Mouse (Mus musculus): ENCODE results near the gene Gm6685. TPM values are rescaled to one million over a fixed set of nuclear protein-coding genes. Genes with fewer than 3 reads are reported as not detected.

Gm6685 gene
- polyA plus RNA-seq, 1 experiment from 2014 or later: not detected

DNA sequence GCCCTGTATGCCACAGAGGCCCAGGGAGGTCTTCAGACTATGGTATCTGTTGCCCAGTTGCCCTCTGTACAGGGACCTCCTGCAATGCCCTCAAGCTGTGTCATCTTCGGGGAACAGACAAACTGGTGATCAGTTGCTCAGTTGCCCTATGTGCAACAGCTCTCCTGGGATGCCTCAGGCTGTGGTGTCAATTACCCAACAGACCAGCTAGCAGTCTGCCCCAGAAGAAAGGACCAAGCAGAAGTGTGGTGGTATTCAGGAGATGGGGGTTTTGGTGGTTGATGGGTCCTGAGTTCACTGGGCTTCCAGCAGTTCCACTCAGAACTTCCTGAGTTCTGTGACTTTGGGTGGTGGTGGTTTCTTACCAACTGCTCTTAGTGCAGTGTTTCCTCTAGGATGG lies 11.8 kb downstream of the Gm6685 start:
- Histone ChIP-seq H3K36me3 (ENCODE audit: control insufficient read depth, insufficient read depth, low read length) (no peaks in the 10 kb centered on the region), H3K9me3 (ENCODE audit: control insufficient read depth, low read length) (0 out of 2 replicates have a peak, but pooled peaks cover 4% of the 10 kb centered on the region), H3K4me2 (ENCODE audit: low read depth, low read length) (no peak overlapping the region), H3K9ac (ENCODE audit: low read depth, low read length) (no peak overlapping the region), H3K4me1 (ENCODE audit: control insufficient read depth, insufficient read depth, low read length) (no peaks in the 10 kb centered on the region), H3K4me3 (ENCODE audit: low read depth, low read length) (no peak overlapping the region), H3K27me3 (replicated peaks; ENCODE audit: control insufficient read depth, insufficient read depth, low read length) (no peaks in the 10 kb centered on the region), H3K27ac (replicated peaks; ENCODE audit: low read depth, low read length) (no peak overlapping the region)
- WGBS: 79% methylated on average over 1 of the region's 1 CpGs
- ATAC-seq (ENCODE audit: low read depth): no peak
- no peak for DNase-seq (ENCODE audit: low spot score)

DNA sequence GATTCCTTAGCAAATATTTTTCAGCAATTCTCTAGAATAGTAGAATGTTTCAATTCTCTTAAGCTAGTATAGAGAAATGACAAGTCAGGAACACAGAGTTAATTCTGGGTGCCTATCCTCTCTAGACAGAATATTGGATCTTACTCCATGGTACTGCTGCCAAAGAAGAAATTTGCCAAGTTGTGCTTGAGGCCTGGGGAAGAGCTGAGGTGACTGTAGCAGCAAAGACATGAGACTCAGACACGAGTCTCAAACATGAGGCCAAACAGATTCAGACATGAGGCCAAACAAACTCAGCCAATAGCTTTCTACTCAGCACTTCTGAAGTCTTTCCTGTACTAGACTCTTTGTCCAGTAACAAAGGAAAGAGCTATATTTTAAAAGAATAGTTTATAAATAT lies 26.3 kb downstream of the Gm6685 start:
- H3K9ac ChIP-seq (ENCODE audit: low read depth, low read length): no peak overlapping the region
- WGBS: 67% methylated on average over 1 of the region's 1 CpGs
- no peaks in the 10 kb centered on the region for H3K27me3 ChIP-seq (replicated peaks; ENCODE audit: control insufficient read depth, insufficient read depth, low read length)
- H3K4me3 ChIP-seq (ENCODE audit: low read depth, low read length): no peak overlapping the region
- no peak overlapping the region for H3K4me2 ChIP-seq (ENCODE audit: low read depth, low read length)
- no peak overlapping the region for H3K27ac ChIP-seq (replicated peaks; ENCODE audit: low read depth, low read length)
- no peaks in the 10 kb centered on the region for H3K36me3 ChIP-seq (ENCODE audit: control insufficient read depth, insufficient read depth, low read length)
- no peaks in the 10 kb centered on the region for H3K4me1 ChIP-seq (ENCODE audit: control insufficient read depth, insufficient read depth, low read length)
- DNase-seq (ENCODE audit: low spot score) (no peak), ATAC-seq (ENCODE audit: low read depth) (no peak)
- H3K9me3 ChIP-seq (ENCODE audit: control insufficient read depth, low read length): no peaks in the 10 kb centered on the region

DNA sequence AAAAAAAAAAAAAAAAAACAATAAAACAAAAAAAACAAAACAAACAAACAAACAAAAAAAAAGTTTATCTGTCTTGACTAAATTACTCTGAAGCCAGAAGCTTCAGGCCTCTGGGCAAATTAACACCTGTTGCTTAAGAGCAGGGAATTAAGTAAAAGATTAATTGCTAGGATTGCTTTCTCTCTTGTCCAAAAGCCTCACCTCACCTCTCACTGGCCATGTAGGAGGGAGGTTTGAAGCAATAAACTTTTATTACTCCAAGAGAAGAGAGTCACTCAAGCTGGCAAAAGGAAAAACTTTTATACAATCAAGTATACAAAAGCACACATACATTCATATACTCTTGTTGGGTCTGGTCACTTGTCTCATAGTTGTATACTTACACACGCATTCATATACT lies 31.9 kb downstream of the Gm6685 start:
- Histone ChIP-seq H3K27me3 (replicated peaks; ENCODE audit: control insufficient read depth, insufficient read depth, low read length) (no peaks in the 10 kb centered on the region), H3K27ac (replicated peaks; ENCODE audit: low read depth, low read length) (no peak overlapping the region), H3K9ac (ENCODE audit: low read depth, low read length) (no peak overlapping the region), H3K4me2 (ENCODE audit: low read depth, low read length) (no peak overlapping the region), H3K4me3 (ENCODE audit: low read depth, low read length) (no peak overlapping the region), H3K36me3 (ENCODE audit: control insufficient read depth, insufficient read depth, low read length) (no peaks in the 10 kb centered on the region), H3K9me3 (ENCODE audit: control insufficient read depth, low read length) (no peaks in the 10 kb centered on the region), H3K4me1 (ENCODE audit: control insufficient read depth, insufficient read depth, low read length) (no peaks in the 10 kb centered on the region)
- DNase-seq (ENCODE audit: low spot score): no peak
- no peak for ATAC-seq (ENCODE audit: low read depth)
- 85% methylated on average over 1 of the region's 1 CpGs for WGBS

DNA sequence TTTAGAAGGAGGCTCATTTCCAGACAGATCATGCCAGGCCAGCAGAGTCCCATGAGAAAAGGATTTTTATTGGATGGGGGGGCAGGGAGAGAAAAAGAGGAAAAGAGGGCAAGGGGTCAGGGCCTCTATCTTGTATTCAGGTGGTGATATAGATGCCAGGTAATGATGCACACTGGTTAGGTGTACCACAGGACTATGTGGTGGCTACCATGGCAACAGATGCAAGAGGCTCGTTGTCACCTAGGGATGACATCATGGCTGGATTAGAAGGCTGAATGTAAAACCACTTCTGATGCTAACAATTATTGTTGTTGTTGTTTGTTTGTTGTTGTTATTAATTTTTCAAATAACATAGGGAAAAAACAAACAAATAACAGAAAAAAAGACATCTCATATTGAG lies 49.2 kb downstream of the Gm6685 start:
- ATAC-seq (ENCODE audit: low read depth): no peak

More for the DNA sequence above, 49.2 kb downstream of the Gm6685 start:
- Histone ChIP-seq H3K27ac (replicated peaks; ENCODE audit: low read depth, low read length) (no peak overlapping the region), H3K4me2 (ENCODE audit: low read depth, low read length) (no peak overlapping the region), H3K27me3 (replicated peaks; ENCODE audit: control insufficient read depth, insufficient read depth, low read length) (no peaks in the 10 kb centered on the region), H3K36me3 (ENCODE audit: control insufficient read depth, insufficient read depth, low read length) (no peaks in the 10 kb centered on the region), H3K9me3 (ENCODE audit: control insufficient read depth, low read length) (no peaks in the 10 kb centered on the region), H3K9ac (ENCODE audit: low read depth, low read length) (no peak overlapping the region), H3K4me1 (ENCODE audit: control insufficient read depth, insufficient read depth, low read length) (no peaks in the 10 kb centered on the region), H3K4me3 (ENCODE audit: low read depth, low read length) (no peak overlapping the region)
- no peak for DNase-seq (ENCODE audit: low spot score)
- whole genome bisulfite sequencing: 86% methylated on average over 1 of the region's 1 CpGs

Other genes starting within 250 kb of the Gm6685 start
- 4.0 and 5.2 TPM in 2 replicates for gene Ccdc85a, start 244.5 kb upstream of the Gm6685 start, polyA plus RNA-seq (2014; fragmentation: Nextera tagmentation; extraction: Ambion mirVana)